Mouse (Mus musculus) hindbrain, embryonic 16.5 days (tissue): ENCODE measurements at regions not wholly inside any gene's neighbourhood (a gene's known extent, or its start where the extent isn't known, plus 50 kb on each side); places are given as distances from the start of the nearest gene placed in this dataset.
A peak's percentile ranks its signal among the peaks of the same experiment; 100 is the strongest.

Source experiments
- ATAC-seq: fragments of 200-750 bp; cut with Nextera tagmentation; 2 replicates; pipeline ENCODE4 v1.8.0; 2017; ENCODE audit warnings: moderate TSS enrichment, moderate library complexity
- H3K27ac ChIP-seq: fragments of 300-500 bp; sonication (generic); 2 replicates; pipeline ENCODE4 v1.5.1; 2014; ENCODE audit warnings: low read depth, mild to moderate bottlenecking, control low read depth, low read length, moderate library complexity
- H3K27me3 ChIP-seq: fragments of 300-500 bp; sonication (generic); replicated peaks from 2 replicates; pipeline ENCODE4 v1.6.1; 2014; ENCODE audit warnings: low read length; ENCODE audit not compliant: control insufficient read depth, insufficient read depth
- H3K36me3 ChIP-seq: fragments of 300-500 bp; sonication (generic); 2 replicates; pipeline ENCODE4 v1.6.1; 2014; ENCODE audit warnings: mild to moderate bottlenecking, low read length, moderate library complexity, mixed read lengths; ENCODE audit not compliant: control insufficient read depth, insufficient read depth
- H3K4me1 ChIP-seq: fragments of 300-500 bp; sonication (generic); 2 replicates; pipeline ENCODE4 v1.6.1; 2014; ENCODE audit warnings: low read depth, low read length; ENCODE audit not compliant: control insufficient read depth, insufficient read depth
- H3K4me2 ChIP-seq: fragments of 300-500 bp; sonication (generic); 2 replicates; pipeline ENCODE4 v1.6.1; 2014; ENCODE audit warnings: mild to moderate bottlenecking, low read length, control low read depth, moderate library complexity
- H3K4me3 ChIP-seq: fragments of 300-500 bp; sonication (generic); 2 replicates; pipeline ENCODE4 v1.5.1; 2014; ENCODE audit warnings: mild to moderate bottlenecking, low read length, control low read depth, moderate library complexity
- H3K9ac ChIP-seq: fragments of 300-500 bp; sonication (generic); 2 replicates; pipeline ENCODE4 v1.6.1; 2014; ENCODE audit warnings: low read depth, mild to moderate bottlenecking, control low read depth, low read length, moderate library complexity
- H3K9me3 ChIP-seq: fragments of 300-500 bp; sonication (generic); 2 replicates; pipeline ENCODE4 v1.6.1; 2014; ENCODE audit warnings: mild to moderate bottlenecking, low read length, moderate library complexity; ENCODE audit not compliant: control insufficient read depth
- WGBS: fragments of 180-500 bp; shearing (Covaris S2); extraction: QIAGEN DNeasy Blood & Tissue Kit; methylation state at CpG from one replicate; pipeline ENCODE4 v1.1.7; 2014; 5-methylcytosine and 5-hydroxymethylcytosine counted together

DNA sequence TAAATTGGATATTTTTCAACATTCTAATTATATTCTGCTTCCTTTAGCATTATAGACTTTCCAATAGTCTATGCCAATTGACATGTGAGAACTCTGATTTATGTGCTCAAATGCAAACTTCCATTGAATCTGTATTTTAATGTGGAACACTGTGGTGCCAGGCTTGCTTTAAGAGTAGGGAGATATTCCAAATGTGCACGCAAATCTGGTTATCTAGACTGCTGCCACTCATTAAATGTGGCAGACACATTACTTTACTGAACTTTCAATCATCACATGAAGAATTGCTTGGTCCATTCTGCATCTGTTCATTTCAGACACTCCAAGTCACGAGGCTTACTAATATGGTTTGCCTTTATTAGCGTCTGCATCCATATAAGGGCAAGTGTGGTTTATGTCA, 399.0 kb downstream of the Tecrl start:
- H3K27ac ChIP-seq = no peak overlapping the region
- no peak overlapping the region for H3K4me3 ChIP-seq
- H3K4me1 ChIP-seq = no peaks in the 10 kb centered on the region
- ATAC-seq = no peak
- no peaks in the 10 kb centered on the region for H3K9me3 ChIP-seq
- no peak overlapping the region for H3K4me2 ChIP-seq
- 66% methylated on average over 3 of the region's 3 CpGs for WGBS
- H3K9ac ChIP-seq = no peak overlapping the region
- no peaks in the 10 kb centered on the region for H3K36me3 ChIP-seq
- no peaks in the 10 kb centered on the region for H3K27me3 ChIP-seq

DNA sequence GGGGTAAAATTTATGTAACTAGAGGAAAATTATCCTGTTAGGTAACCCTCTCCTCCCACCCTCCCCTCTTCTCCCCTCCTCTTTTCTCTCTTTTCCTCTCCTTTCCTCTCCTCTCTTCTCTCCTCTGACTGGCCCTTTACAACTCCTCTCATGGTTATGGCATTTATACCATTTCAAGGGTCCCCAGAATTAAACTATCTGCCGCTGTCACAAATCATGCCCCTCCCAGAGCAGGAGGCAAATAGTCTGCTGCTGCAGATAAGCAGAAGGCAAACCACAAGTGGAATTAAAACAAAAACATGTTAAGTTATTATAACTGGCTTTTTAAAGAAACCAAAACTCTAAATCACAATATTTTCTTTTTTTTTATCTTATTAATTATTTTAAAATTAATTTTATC, 407.9 kb downstream of the Tecrl start:
- Histone ChIP-seq H3K36me3 (no peaks in the 10 kb centered on the region), H3K4me3 (no peak overlapping the region), H3K27ac (no peak overlapping the region), H3K27me3 (no peaks in the 10 kb centered on the region), H3K9me3 (no peaks in the 10 kb centered on the region), H3K4me2 (no peak overlapping the region), H3K9ac (no peak overlapping the region), H3K4me1 (no peaks in the 10 kb centered on the region)
- ATAC-seq = no peak
- 93% methylated on average over 1 of the region's 1 CpGs for WGBS

GRCm38 (mm10) chr5:82939786-82940185, 415.2 kb downstream of the Tecrl start:
- Histone ChIP-seq H3K4me2 (no peak overlapping the region), H3K4me1 (no peaks in the 10 kb centered on the region), H3K27ac (no peak overlapping the region), H3K36me3 (no peaks in the 10 kb centered on the region), H3K9ac (no peak overlapping the region), H3K9me3 (no peaks in the 10 kb centered on the region), H3K4me3 (no peak overlapping the region), H3K27me3 (no peaks in the 10 kb centered on the region)
- 45% methylated on average over 1 of the region's 1 CpGs for WGBS
- no peak for ATAC-seq

DNA sequence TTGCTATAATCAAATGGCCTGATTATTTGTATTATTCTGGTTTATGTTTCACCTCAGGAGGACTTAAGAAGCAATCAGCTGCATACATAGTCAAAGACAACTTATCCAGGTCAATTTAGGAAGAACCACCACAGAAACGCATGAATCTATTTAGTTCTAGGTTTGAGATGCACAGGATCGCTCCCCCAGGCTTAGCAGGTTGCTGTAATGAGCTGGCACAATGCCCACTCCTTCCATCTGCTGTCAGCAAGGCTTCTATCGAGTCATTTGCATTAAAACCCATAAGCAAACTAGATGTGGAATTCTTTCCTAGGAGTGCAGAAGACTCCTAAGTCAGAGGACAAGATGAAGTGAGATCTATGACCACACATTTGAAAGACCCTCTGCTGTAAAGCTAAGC, 455.6 kb downstream of the Tecrl start:
- Histone ChIP-seq H3K4me1 (no peaks in the 10 kb centered on the region), H3K36me3 (no peaks in the 10 kb centered on the region), H3K27ac (no peak overlapping the region), H3K9ac (no peak overlapping the region), H3K4me3 (no peak overlapping the region), H3K4me2 (no peak overlapping the region), H3K27me3 (no peaks in the 10 kb centered on the region), H3K9me3 (no peaks in the 10 kb centered on the region)
- ATAC-seq = peak; percentile 61; the same call in 1 of the 2 replicates
- WGBS = 36% methylated on average over 3 of the region's 3 CpGs

DNA sequence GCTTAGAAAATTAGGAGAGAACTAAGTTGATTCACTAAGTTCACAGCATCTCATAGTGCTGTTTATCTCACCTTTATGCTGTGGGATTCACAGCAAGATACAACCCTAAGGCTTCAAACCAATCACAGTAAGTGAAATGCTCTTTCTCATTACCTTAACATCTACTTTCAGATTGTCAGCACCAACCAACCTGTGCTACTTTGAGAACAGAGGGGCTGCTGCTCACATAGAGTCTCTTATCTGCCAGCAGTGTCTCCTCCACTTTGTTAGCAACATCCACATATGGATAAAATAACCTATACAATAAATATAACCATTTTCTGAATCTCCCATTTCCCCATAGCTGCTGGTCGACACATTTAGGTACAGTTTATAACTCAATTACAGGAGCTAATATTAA, 456.1 kb downstream of the Tecrl start:
- no peak overlapping the region for H3K4me3 ChIP-seq
- no peaks in the 10 kb centered on the region for H3K9me3 ChIP-seq
- ATAC-seq = no peak
- no peak overlapping the region for H3K4me2 ChIP-seq
- H3K4me1 ChIP-seq = no peaks in the 10 kb centered on the region
- H3K9ac ChIP-seq = no peak overlapping the region
- H3K27ac ChIP-seq = no peak overlapping the region
- H3K27me3 ChIP-seq = no peaks in the 10 kb centered on the region
- H3K36me3 ChIP-seq = no peaks in the 10 kb centered on the region
- WGBS = 65% methylated on average over 1 of the region's 1 CpGs

GRCm38 (mm10) chr5:82898389-82898788, 456.6 kb downstream of the Tecrl start:
- Histone ChIP-seq H3K9me3 (no peaks in the 10 kb centered on the region), H3K4me2 (no peak overlapping the region), H3K27ac (no peak overlapping the region), H3K9ac (no peak overlapping the region), H3K36me3 (no peaks in the 10 kb centered on the region), H3K4me1 (no peaks in the 10 kb centered on the region), H3K4me3 (no peak overlapping the region), H3K27me3 (no peaks in the 10 kb centered on the region)
- WGBS = 60% methylated on average over 2 of the region's 2 CpGs
- peak; percentile 63; the same call in 1 of the 2 replicates for ATAC-seq

- Histone ChIP-seq H3K27me3 (no peaks in the 10 kb centered on the region), H3K9me3 (no peaks in the 10 kb centered on the region), H3K4me3 (no peak overlapping the region), H3K27ac (no peak overlapping the region), H3K36me3 (no peaks in the 10 kb centered on the region), H3K9ac (no peak overlapping the region), H3K4me1 (no peaks in the 10 kb centered on the region), H3K4me2 (no peak overlapping the region)
- WGBS = 84% methylated on average over 2 of the region's 2 CpGs
- ATAC-seq = no peak
These were observed 485.7 kb downstream of the Tecrl start for GRCm38 (mm10) chr5:82869264-82869663.

DNA sequence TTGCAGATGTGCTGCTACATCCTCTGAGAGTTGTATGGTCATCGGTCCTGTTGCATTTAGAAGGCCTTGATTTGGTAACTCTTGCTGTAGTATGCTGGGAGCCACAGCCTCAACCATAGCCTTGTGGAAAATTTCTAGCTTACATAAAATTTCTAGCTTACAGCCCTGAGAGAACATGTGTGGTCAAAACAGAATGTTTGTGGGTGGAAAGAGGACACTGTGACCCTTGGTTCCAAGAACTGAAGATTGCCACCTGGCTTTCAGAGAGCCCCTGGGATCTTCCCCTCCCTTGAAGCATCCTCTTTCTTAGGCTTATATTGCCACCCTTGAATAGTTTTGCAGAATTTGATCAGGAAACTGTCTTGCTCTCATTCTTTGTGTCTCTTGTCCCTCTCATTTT, 490.6 kb downstream of the Tecrl start:
- WGBS = 95% methylated on average over 1 of the region's 1 CpGs
- Histone ChIP-seq H3K9ac (no peak overlapping the region), H3K4me3 (no peak overlapping the region), H3K36me3 (no peaks in the 10 kb centered on the region), H3K9me3 (no peaks in the 10 kb centered on the region), H3K27me3 (no peaks in the 10 kb centered on the region), H3K4me2 (no peak overlapping the region), H3K4me1 (no peaks in the 10 kb centered on the region), H3K27ac (no peak overlapping the region)
- ATAC-seq = no peak

- Histone ChIP-seq H3K27ac (no peak overlapping the region), H3K9ac (no peak overlapping the region), H3K27me3 (no peaks in the 10 kb centered on the region), H3K4me3 (no peak overlapping the region), H3K4me1 (no peaks in the 10 kb centered on the region), H3K36me3 (no peaks in the 10 kb centered on the region), H3K9me3 (no peaks in the 10 kb centered on the region), H3K4me2 (no peak overlapping the region)
- ATAC-seq = no peak
- WGBS = 77% methylated on average over 4 of the region's 4 CpGs
These were observed 529.7 kb downstream of the Tecrl start for GRCm38 (mm10) chr5:82825327-82825726.

DNA sequence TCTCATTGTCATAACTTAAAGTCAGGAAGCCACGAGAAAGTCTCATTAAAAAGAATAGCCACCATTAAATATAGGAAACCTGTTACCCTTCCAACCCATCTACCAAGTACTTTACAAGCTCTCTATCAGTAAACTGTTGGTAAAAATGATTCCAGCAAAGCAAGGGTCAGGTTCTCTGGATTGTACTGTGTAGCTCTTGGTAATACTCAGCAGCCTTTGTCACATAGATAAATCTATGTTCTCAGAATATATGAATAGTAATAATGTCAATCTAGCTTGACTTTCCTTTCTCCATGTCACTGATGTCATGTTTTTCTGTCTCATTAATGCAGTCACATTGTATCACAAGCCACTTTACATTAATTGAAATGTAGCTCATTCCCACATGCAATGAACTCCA, 561.8 kb downstream of the Tecrl start:
- Histone ChIP-seq H3K9ac (no peak overlapping the region), H3K27ac (no peak overlapping the region), H3K36me3 (no peaks in the 10 kb centered on the region), H3K4me3 (no peak overlapping the region), H3K4me1 (no peaks in the 10 kb centered on the region), H3K27me3 (no peaks in the 10 kb centered on the region), H3K4me2 (no peak overlapping the region), H3K9me3 (no peaks in the 10 kb centered on the region)
- 75% methylated on average over 1 of the region's 1 CpGs for WGBS
- ATAC-seq = no peak
